Mouse (Mus musculus) lung, postnatal 14 days (tissue): ENCODE data around the gene Cbx7.

Experiments used
- DNase-seq: peaks from one replicate; pipeline ENCODE4 v3.0.0; 2021

The Cbx7 gene

DNA sequence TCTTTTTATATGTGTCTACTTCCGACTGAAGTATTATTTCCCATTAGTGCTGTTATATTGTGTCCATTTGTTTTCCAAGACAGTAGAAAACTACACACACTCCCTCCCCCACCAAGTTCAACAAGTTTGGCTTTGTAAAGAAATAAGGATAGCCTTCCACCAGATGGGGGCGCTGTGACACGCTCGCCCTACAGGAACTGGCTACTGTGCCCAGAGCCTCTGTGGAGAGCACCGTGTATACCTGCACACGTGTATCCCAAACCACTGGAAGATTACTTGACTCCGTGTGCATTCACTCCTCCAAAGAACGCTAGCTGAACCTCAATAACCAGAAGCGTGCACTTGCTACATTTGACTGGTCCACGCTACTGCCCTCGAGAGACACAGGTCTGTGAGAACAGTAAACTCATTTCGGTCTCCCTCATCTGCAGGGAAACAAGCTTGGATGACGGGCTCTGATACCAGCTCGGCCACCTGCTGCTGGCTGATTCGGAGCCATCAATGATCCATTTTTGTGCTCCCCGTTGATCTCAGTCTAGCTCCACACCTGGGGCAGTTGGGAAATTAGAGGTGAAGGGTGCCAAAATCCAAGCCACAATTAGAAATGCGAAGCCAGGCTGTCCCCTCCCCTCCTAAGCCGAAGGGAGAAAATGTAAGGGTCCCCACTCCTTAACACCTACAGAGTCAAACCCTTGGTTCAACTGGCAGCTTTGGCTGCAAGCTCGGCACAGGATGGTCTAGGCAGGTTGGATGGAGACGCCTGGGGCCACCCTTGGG, 79.3 kb downstream of the Cbx7 start, which contains the start of gene Apobec3:
Gene Apobec3, plus strand, starts transcription at position 224 of the 777 bp plus-strand sequence.
- DNase-seq = peak; percentile 88

DNA sequence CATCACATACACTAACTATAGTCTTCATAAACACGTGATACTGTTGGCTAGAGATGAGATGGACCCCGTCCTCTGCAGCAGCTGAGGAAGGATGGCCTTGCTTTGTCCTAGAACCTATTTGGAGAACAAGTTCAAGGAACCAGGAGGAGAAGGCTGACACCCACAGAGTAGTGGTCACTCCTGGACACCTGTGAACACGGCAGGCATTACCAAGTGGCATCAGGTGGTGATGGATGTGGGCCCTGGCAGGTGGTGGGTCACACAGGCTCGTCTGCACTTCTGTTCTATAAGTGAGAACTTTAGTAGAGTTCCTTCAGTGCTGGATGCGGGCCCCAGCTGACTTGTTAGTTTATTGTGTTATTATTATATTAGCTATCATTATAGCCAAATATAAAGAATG, 86.1 kb downstream of the Cbx7 start:
- no peak for DNase-seq

DNA sequence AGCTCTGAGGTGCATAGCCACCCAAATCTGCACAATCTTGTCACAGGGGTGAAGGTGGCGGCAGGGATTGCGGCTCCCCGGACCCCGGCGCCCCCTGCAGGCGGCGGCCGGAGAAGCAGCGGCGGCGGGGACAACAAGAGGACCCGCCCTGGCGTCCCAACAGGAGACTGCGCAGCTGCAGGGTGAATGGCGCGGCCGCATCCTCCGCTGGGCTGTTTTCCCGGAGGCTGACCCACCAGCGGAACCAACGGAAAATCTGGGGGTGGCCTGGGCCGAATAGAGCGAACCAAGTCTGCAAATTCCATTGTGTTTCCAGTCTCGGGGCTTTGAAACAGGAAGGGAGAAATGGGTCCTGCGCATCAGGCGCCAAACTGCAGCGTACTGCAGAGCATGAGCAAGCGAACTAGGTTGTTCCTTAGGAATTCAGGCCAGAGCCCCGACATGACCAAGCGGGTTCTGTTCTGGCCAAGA, 87.5 kb downstream of the Cbx7 start:
- DNase-seq = peak; percentile 96

DNA sequence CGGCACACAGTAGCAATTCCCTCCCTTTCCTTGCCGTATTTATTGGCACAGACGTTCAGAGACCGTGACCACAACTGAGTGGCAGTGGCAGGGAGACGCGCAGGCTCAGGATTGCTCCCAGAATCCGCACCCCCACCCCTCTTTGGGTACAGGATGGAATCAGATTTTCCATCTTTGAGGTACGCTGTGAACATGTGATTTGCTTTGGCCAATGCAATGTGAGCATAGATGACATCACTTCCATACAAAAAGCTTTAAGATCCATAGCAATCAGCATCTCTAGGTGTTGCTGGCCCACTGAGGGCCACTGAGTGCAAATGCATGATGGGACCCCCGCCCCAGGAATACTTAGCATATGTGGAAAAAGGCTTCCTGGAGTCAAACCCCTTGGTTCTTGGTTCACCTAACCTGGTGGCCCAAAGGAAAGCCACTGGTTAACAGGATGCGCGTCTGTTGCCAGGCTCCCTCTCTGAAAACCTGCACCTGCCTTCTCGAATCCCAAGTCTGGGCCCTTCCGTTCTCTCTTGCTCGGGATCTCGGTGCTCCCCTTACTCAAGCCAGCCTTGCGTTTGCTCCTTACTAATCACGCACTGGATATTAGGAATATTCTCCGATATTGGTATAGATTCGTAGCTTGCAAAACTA, 88.2 kb downstream of the Cbx7 start:
- DNase-seq = no peak

DNA sequence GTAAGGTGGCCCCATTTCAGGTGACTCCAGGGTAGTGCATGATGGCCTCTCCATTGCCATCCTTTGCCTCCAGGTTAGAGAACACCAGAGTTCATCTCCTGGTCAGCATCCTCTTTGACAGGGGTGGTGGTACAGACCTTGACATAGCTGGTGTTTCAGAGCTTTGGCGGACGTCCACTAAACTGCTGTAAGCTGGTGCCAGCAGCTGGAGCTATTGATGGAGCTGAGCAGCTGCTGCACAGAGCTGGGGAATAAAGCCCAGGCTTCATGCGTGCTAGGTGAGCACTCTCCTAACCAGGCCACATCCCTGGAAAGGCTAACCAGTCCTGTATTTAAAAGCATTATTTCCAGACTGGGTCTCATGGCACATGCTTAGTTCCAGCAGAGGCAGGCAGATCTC, 90.4 kb downstream of the Cbx7 start:
- DNase-seq = no peak

DNA sequence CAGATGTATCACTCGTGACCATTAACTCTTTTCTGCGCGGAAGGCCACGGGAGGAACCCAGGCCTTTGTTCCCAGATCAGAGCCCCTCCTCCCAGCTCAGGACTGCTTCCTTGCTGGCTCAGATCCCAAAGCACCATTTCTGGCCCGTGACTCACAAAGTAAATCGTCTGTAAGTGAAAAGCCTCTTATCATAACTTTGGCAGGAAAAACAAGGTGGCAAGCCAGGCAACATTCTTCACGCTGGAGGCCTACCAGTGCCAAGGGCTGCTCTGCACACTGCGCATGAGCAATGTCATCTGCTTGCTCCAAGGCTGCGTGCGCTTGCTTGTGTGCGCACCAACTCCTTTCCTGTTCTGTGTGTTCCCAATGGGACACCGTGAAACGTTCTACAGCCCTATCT, 91.6 kb downstream of the Cbx7 start:
- DNase-seq = peak; percentile 92

DNA sequence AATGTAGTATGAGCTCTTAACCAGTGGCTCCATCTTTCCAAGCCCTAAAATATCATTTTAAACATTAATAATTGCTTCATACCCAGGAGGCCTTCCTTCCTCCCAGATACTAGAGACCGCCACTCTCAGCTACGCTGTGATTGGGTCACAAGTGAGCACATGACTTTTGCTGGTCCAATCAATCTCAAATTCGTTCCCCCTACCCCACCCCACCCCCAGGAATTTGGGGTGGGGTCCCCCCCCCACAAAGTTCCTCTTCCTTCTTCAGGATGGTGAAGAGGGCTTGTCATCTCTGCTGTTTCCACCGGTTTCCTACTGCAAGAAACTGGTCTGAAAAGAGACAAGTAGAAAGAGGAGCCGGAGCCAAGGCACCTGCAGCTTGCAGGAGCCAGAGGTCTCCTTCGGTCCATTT, 92.2 kb downstream of the Cbx7 start:
- peak; percentile 58 for DNase-seq

DNA sequence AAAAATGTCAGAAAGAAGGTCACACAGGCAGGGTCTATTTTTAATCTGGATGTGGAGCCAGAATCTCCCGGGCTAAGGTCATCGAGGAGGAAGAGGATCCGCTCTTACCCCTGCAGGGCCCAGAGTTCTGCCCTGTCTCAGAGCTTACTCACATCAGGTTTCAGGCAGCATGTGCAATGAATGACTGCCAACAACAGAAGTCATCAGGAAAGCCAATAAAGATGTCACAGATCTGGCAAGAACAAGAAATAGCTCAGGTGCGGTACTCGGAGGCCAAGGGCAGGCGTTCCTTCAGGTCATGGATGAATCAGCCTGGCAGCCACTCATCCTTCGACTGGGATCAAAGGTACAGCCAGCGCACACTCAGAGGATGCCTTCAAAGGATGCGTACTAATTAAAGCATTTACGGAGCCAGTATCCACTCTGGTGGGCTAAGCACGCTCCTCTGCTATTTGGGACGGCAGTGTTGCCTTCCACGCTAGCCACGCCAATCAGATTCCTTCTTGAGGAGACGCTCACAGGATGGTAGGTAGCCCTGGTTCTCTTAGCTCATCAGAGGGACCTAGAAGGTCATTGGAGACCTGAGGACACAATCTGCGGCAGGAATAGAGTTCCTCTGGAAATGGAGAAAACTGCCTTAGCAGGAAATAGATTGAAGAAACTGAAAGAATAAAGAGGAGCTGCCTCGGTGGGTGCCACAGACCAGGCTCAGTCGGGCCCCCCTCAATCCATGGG, 95.5 kb downstream of the Cbx7 start:
- DNase-seq = no peak

DNA sequence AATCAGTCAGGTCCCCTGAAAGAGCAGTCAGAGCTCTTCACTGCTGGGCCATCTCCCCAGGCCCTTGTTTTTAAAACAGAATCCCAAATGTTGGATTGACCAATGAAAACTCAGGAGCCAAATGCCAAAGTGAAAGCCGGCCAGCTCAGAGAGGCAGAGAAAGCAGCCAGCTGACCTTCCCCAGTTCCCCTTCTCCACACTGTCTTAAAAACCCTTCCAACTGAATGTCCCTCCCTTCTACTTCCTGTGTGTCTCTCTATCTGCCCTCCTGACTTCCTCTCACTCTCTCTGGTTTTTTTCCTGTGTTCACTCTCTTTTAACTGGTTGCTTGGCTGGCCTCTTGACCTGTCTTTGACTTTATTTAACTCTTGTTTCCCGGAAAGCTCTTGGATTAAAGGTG, 96.9 kb downstream of the Cbx7 start:
- no peak for DNase-seq

DNA sequence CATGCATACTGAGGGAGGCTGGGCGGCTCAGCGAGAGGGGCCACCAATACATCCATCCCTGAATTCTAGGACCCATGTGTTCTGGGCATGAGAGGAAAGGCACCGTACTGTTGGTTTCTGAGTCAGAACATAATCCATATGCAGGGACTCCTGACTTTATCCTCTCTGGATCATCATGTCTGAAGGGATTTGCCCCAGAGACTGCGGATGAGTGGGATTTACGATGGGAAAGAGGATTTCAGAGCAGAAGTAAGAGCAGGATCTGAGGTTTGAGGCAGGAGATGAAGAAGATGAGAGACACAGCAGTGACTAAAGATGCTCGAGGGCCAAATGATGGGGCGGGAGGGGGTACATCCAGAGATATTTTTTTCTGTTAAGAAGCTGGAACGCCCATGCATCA, 97.4 kb downstream of the Cbx7 start:
- DNase-seq = no peak

DNA sequence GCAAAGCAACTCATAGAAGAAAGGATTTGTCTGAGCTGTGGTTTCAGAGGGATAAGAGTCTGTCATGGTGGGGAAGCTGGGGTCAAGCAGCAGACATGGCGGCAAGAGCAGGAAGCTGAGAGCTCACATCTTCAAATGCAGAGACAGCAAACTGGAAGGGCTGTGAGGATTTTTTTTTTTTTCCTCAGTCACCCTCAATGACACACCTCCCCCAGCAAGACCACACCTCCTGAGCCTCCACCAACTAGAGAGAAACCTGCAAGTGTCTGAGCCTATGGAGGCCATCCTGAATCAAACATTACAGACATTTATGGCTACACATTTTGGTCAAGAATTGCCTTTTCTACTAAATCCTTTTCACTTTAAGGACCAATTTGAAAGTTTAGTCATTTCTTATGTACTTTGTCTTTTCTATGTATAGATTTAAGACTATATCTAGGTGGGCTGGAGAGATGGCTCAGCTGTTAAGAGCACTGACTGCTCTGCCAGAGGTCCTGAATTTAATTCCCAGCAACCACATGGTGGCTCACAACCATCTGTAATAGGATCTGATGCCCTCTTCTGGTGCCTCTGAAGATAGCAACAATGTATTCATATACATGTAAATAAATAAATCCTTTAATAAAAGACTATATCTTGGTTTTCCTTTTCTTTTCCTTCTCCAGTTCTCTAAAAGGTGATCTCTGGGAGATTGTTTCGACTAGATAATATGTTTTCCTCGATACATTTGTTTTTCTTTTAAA, 103.5 kb downstream of the Cbx7 start:
- no peak for DNase-seq
